Mouse (Mus musculus): ENCODE measurements around the gene Cpsf2. TPM values are rescaled to one million over a fixed set of nuclear protein-coding genes. Genes with fewer than 3 reads are reported as not detected.
"Not testable (repeated sequence)": the region's sequence is repeated elsewhere in the genome, so short reads cannot be mapped to it uniquely, and the experiment has no call there.

Cpsf2 gene
- polyA plus RNA-seq, 1 experiment from 2014 or later: 29.0 TPM

DNA sequence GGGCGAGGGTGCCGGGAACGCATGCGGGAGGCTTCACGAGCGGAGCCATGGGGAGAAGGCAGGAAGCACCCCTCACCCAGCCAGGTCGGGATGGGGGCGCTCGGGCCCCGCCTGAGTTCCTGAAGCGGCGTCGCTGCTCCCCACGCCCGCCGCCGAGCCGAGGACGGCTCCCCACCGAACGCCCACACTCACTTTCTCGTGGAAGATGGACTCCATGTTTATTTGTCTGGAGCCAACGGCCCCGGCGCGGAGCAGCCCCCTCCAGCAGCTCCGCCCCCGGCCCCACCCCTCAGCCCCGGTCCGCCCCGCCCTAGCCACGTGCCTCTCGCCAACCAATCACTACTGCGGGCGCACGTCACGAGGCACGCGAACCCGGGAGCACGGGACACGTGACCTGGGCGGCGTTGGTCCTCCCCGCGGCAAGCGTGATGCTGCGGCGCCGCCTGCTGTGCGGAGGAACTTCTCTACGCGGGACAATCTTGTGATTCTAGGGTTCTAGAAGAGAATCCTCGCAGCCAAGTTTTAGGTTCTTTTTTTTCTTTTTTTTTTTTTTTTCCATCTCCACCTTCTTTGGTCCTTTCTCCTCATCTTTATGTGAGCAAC is 17.7 kb upstream of the Cpsf2 start, which contains the start of gene Atxn3:
Gene Atxn3, minus strand, starts transcription at position 305 of the 603 bp plus-strand sequence.
- H3K27ac ChIP-seq (ENCODE audit: low read length): 0 out of 2 replicates have a peak within 1 kb of the TSS, but pooled peaks have one; percentile 53
- no peaks in the 10 kb centered on the region for H3K9me3 ChIP-seq (ENCODE audit: control insufficient read depth, low read depth, low read length)
- H3K4me3 ChIP-seq (ENCODE audit: low read depth, low read length): peak within 1 kb of the TSS; percentile 80
- ATAC-seq (ENCODE audit: insufficient number of reproducible peaks, insufficient read depth, low FRiP score, low read depth): peak; percentile 99
- peak within 1 kb of the TSS; percentile 68 for H3K4me2 ChIP-seq (replicated peaks; ENCODE audit: low read depth, low read length)
- H3K4me1 ChIP-seq (ENCODE audit: control insufficient read depth, insufficient read depth, low read length): 0 out of 2 replicates have a peak, but pooled peaks cover 7% of the 10 kb centered on the region
- under 1% methylated on average over 54 of the region's 54 CpGs for WGBS
- H3K36me3 ChIP-seq (ENCODE audit: control insufficient read depth, insufficient read depth, low read length): no peaks in the 10 kb centered on the region
- no peaks in the 10 kb centered on the region for H3K27me3 ChIP-seq (ENCODE audit: control insufficient read depth, insufficient read depth, low read length)
- peak within 1 kb of the TSS; percentile 73 for H3K9ac ChIP-seq (replicated peaks; ENCODE audit: low read depth, low read length)

DNA sequence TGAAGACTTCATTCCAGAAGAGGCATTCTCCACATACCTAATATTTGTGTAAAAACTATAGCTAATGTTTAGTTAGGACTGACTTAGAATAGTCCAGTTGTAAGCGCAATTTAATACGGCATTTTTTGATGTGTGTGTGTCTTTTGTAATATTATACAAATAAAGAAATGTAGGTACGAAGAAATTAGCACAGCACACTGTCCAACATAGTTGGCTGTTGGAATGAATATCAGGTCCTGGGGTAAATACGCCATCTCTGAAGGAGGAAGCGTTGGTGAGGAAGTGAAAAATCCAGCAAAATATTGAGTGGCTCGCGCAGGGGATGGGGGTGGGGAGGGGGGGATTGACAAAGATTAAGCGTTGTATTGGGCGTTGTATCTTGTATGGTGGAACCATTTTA is 17.2 kb upstream of the Cpsf2 start:
- Histone ChIP-seq H3K4me3 (ENCODE audit: low read depth, low read length) (peak overlapping the region; percentile 80), H3K4me2 (replicated peaks; ENCODE audit: low read depth, low read length) (peak overlapping the region; percentile 39), H3K27me3 (ENCODE audit: control insufficient read depth, insufficient read depth, low read length) (no peaks in the 10 kb centered on the region), H3K9ac (replicated peaks; ENCODE audit: low read depth, low read length) (no peak overlapping the region), H3K27ac (ENCODE audit: low read length) (no peak overlapping the region), H3K36me3 (ENCODE audit: control insufficient read depth, insufficient read depth, low read length) (no peaks in the 10 kb centered on the region), H3K4me1 (ENCODE audit: control insufficient read depth, insufficient read depth, low read length) (0 out of 2 replicates have a peak, but pooled peaks cover 7% of the 10 kb centered on the region), H3K9me3 (ENCODE audit: control insufficient read depth, low read depth, low read length) (no peaks in the 10 kb centered on the region)
- no peak for ATAC-seq (ENCODE audit: insufficient number of reproducible peaks, insufficient read depth, low FRiP score, low read depth)
- WGBS: 46% methylated on average over 9 of the region's 9 CpGs

DNA sequence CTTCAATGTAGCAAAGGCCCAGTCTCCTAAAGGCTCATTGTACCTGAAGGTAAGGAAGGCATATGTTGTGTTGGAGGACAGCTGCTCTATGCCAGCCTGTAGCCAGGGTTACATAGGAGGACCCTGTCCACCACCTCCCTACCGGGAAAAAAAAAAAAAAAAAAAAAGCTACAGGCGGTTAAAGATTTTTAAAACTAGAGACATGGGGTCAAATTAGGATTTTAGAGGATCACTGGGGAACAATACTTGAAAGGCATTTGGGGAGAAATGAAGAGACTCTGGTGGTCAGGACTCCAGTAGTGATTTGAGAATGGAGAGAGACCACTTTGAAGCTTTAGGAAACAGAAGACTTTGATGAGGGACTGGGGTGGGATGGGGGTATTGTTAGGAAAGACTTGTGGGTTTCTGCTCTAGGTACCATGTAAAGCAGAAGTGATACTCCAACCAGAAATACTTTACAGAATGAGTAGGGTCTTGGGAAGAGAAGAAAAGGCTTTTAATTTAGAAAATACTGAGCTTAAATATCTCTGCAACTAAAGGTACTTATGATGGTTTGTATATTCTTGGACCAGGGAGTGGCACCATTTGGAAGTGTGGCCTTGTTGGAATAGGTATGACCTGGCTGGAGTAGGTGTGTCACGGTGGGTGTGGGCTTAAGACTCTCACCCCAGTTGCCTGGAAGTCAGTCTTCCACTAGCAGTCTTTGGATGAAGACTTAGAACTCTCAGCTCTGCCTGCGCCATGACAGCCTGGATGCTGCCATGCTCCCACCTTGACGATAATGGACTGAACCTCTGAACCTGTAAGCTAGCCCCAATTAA is 16.6 kb upstream of the Cpsf2 start:
- H3K27ac ChIP-seq (ENCODE audit: low read length); H3K36me3 ChIP-seq (ENCODE audit: control insufficient read depth, insufficient read depth, low read length); H3K9ac ChIP-seq (replicated peaks; ENCODE audit: low read depth, low read length); H3K9me3 ChIP-seq (ENCODE audit: control insufficient read depth, low read depth, low read length); H3K4me1 ChIP-seq (ENCODE audit: control insufficient read depth, insufficient read depth, low read length); ATAC-seq (ENCODE audit: insufficient number of reproducible peaks, insufficient read depth, low FRiP score, low read depth); H3K27me3 ChIP-seq (ENCODE audit: control insufficient read depth, insufficient read depth, low read length): not testable (repeated sequence)
- Histone ChIP-seq H3K4me3 (ENCODE audit: low read depth, low read length) (0 out of 2 replicates have a peak overlapping the region, but pooled peaks have one; percentile 80), H3K4me2 (replicated peaks; ENCODE audit: low read depth, low read length) (peak overlapping the region; percentile 39)
- WGBS: 86% methylated on average over 5 of the region's 5 CpGs

DNA sequence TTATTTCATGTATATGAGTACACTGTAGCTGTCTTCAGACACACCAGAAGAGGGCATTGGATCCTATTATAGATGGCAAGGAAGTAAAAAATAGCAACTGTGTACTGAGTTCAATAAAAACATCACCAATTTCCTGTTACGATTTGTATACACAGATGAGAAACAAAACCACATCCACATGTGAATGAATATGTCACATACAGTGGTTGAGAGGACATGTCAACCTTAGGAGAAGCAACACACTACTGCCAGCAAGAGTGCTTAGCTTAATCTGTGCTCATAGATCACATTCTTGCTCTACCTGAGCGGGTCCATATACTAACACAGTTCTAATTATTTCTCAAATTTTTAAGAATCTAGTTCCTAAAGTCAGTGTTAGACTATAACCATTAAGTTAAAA is 4.5 kb upstream of the Cpsf2 start:
- Histone ChIP-seq H3K4me1 (ENCODE audit: control insufficient read depth, insufficient read depth, low read length) (no peaks in the 10 kb centered on the region), H3K27ac (ENCODE audit: low read length) (no peak overlapping the region), H3K4me2 (replicated peaks; ENCODE audit: low read depth, low read length) (no peak overlapping the region), H3K4me3 (ENCODE audit: low read depth, low read length) (no peak overlapping the region), H3K9me3 (ENCODE audit: control insufficient read depth, low read depth, low read length) (no peaks in the 10 kb centered on the region), H3K9ac (replicated peaks; ENCODE audit: low read depth, low read length) (no peak overlapping the region), H3K36me3 (ENCODE audit: control insufficient read depth, insufficient read depth, low read length) (peaks cover 16% of the 10 kb centered on the region; the same call in 1 of the 2 replicates), H3K27me3 (ENCODE audit: control insufficient read depth, insufficient read depth, low read length) (no peaks in the 10 kb centered on the region)
- WGBS: 88% methylated on average over 2 of the region's 2 CpGs
- no peak for ATAC-seq (ENCODE audit: insufficient number of reproducible peaks, insufficient read depth, low FRiP score, low read depth)

DNA sequence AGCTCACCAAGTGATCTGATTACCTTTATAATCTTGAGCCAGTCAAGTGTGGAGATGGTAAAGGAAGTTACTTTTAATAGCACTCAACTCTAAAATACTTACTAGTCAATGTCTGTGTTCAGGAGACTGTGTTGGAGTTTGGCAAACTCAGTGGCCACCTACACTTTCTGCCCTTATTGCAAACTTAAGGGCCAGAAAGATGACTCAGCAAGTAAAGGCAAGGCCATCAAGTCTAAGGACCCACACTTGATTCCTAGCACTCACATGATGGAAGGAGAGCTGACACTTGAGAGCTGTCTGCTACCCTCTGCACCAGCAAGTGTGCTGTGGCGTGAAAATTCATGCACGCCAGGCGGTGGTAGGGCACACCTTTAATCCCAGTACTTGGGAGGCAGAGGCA is 3.6 kb upstream of the Cpsf2 start:
- WGBS: 100% methylated on average over 3 of the region's 3 CpGs
- Histone ChIP-seq H3K9me3 (ENCODE audit: control insufficient read depth, low read depth, low read length) (no peaks in the 10 kb centered on the region), H3K27me3 (ENCODE audit: control insufficient read depth, insufficient read depth, low read length) (no peaks in the 10 kb centered on the region), H3K4me1 (ENCODE audit: control insufficient read depth, insufficient read depth, low read length) (peaks cover 7% of the 10 kb centered on the region; the same call in 1 of the 2 replicates), H3K9ac (replicated peaks; ENCODE audit: low read depth, low read length) (no peak overlapping the region), H3K4me3 (ENCODE audit: low read depth, low read length) (no peak overlapping the region), H3K4me2 (replicated peaks; ENCODE audit: low read depth, low read length) (no peak overlapping the region), H3K27ac (ENCODE audit: low read length) (no peak overlapping the region), H3K36me3 (ENCODE audit: control insufficient read depth, insufficient read depth, low read length) (peaks cover 16% of the 10 kb centered on the region; the same call in 1 of the 2 replicates)
- no peak for ATAC-seq (ENCODE audit: insufficient number of reproducible peaks, insufficient read depth, low FRiP score, low read depth)

DNA sequence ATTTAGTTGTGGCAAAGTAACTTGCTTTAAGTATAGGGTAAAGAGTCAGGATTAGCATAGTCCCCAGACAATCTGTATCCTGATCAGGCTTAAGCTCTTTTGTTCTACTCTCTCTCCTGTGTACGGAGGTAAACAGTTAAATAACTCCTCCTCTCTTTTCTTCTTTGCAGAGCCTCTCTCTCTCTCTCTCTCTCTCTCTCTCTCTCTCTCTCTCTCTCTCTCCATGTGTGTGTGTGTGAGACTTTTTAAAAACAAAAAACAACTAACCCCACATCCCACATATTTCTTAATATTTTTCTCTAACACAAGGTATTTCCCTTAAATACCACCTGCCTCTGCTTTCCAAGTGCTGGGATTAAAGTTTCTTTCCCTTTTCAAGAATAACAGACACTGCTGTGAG is 1.2 kb upstream of the Cpsf2 start:
- H3K9ac ChIP-seq (replicated peaks; ENCODE audit: low read depth, low read length): peak overlapping the region; percentile 86
- no peak for ATAC-seq (ENCODE audit: insufficient number of reproducible peaks, insufficient read depth, low FRiP score, low read depth)
- H3K4me3 ChIP-seq (ENCODE audit: low read depth, low read length): peak overlapping the region; percentile 90
- 0 out of 2 replicates have a peak, but pooled peaks cover 3% of the 10 kb centered on the region for H3K36me3 ChIP-seq (ENCODE audit: control insufficient read depth, insufficient read depth, low read length)
- H3K4me2 ChIP-seq (replicated peaks; ENCODE audit: low read depth, low read length): peak overlapping the region; percentile 78
- H3K27me3 ChIP-seq (ENCODE audit: control insufficient read depth, insufficient read depth, low read length): no peaks in the 10 kb centered on the region
- WGBS: 31% methylated on average over 1 of the region's 1 CpGs
- H3K9me3 ChIP-seq (ENCODE audit: control insufficient read depth, low read depth, low read length): no peaks in the 10 kb centered on the region
- no peak overlapping the region for H3K27ac ChIP-seq (ENCODE audit: low read length)
- H3K4me1 ChIP-seq (ENCODE audit: control insufficient read depth, insufficient read depth, low read length): peaks cover 11% of the 10 kb centered on the region; the same call in 1 of the 2 replicates

DNA sequence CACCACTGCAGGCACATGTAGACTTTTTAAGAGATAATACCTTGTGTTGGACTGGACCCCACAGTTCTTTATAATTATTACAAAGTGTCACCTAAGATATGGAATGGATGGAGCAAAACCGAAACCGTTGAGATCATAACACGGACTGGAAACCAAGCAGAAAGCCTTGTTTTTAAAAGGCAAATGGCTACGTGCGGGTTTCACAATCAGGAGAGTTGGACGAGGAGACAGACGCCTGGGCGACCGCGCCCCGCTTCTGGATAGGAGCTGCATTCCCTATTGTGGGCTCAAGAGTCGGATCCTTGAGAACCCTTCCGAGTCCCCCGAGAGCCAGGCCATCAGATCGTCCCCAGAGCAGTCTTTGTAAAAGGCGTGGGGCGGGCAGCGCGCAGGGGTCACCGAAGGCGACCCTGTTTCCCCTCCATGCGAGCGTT is 604 bp upstream of the Cpsf2 start:
- Histone ChIP-seq H3K4me1 (ENCODE audit: control insufficient read depth, insufficient read depth, low read length) (peaks cover 15% of the 10 kb centered on the region; the same call in 1 of the 2 replicates), H3K9ac (replicated peaks; ENCODE audit: low read depth, low read length) (peak overlapping the region; percentile 86), H3K36me3 (ENCODE audit: control insufficient read depth, insufficient read depth, low read length) (no peaks in the 10 kb centered on the region), H3K4me2 (replicated peaks; ENCODE audit: low read depth, low read length) (peak overlapping the region; percentile 78), H3K4me3 (ENCODE audit: low read depth, low read length) (peak overlapping the region; percentile 90), H3K9me3 (ENCODE audit: control insufficient read depth, low read depth, low read length) (no peaks in the 10 kb centered on the region), H3K27ac (ENCODE audit: low read length) (peak overlapping the region; percentile 91), H3K27me3 (ENCODE audit: control insufficient read depth, insufficient read depth, low read length) (no peaks in the 10 kb centered on the region)
- ATAC-seq (ENCODE audit: insufficient number of reproducible peaks, insufficient read depth, low FRiP score, low read depth): peak; percentile 16; the same call in 1 of the 2 replicates
- WGBS: 3% methylated on average over 23 of the region's 23 CpGs

DNA sequence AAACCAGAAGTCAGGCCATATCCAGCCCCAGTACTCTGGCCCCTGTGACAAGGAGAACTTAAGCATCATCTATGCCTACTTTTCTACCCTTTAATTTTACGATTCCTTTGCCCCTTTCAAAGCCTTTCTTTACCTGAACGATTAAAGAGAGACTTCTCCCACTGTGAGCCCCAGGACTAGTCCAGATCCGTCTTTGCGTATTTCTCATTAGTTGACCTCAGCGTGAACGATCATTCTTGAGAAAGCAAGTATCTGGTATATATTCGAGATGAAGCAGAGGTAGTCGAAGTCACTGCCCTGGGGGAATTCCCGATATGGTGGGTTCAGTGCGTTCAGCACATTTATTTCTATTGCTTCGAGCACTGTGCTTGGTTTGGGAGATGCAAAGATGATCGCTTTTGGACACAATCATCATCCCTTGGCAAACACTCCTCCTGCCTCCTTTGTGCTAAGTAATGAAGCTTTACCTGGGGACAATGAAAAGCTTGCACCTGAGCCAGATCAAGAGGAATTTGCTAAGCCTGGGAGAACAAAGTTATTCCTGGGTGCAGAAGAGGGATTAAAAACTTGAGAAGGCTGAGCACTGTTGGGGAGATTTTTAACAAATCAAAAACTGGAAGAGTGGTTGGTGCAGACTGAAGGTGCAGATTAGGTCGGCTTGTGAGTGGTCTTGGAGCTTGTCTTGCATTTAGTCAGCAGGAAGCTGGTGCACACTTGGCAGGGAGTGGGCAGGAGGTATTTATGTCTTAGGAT is 1.0 kb downstream of the Cpsf2 start:
- H3K4me2 ChIP-seq (replicated peaks; ENCODE audit: low read depth, low read length): peak overlapping the region; percentile 78
- ATAC-seq (ENCODE audit: insufficient number of reproducible peaks, insufficient read depth, low FRiP score, low read depth): no peak
- 20% methylated on average over 13 of the region's 13 CpGs for WGBS
- H3K27ac ChIP-seq (ENCODE audit: low read length): peak overlapping the region; percentile 91; the same call in 1 of the 2 replicates
- peak overlapping the region; percentile 86 for H3K9ac ChIP-seq (replicated peaks; ENCODE audit: low read depth, low read length)
- peak overlapping the region; percentile 90 for H3K4me3 ChIP-seq (ENCODE audit: low read depth, low read length)
- no peaks in the 10 kb centered on the region for H3K27me3 ChIP-seq (ENCODE audit: control insufficient read depth, insufficient read depth, low read length)
- peaks cover 16% of the 10 kb centered on the region; the same call in 1 of the 2 replicates for H3K4me1 ChIP-seq (ENCODE audit: control insufficient read depth, insufficient read depth, low read length)
- no peaks in the 10 kb centered on the region for H3K36me3 ChIP-seq (ENCODE audit: control insufficient read depth, insufficient read depth, low read length)
- no peaks in the 10 kb centered on the region for H3K9me3 ChIP-seq (ENCODE audit: control insufficient read depth, low read depth, low read length)

Data from stomach, embryonic 14.5 days (tissue).